In genomic region chr12:117017912-117018311, GRCm38 (mm10) we compare ENCODE assay signal across 20 mouse cellular contexts.
A peak's percentile ranks its signal among the peaks of the same experiment; 100 is the strongest.
DNase-seq lines count a peak whose midpoint lies in the region; ATAC-seq and TF ChIP-seq lines count a peak whose summit lies in the region.
"Had no signal": no experiment of that assay in that cellular context is flagged by ENCODE, and none has a peak within 500 bp of the region (broad histone marks: within the 10 kb centered on the region; RNA-seq: fewer than 3 reads in every experiment).

No protein-coding gene starts in this region.

- peak overlapping the region; percentile 69 for H3K27ac ChIP-seq in hindbrain, embryonic 10.5 days
- H3K27ac ChIP-seq in hindbrain, embryonic 11.5 days (ENCODE audit: low read depth, low read length): no peak overlapping the region
- H3K27ac ChIP-seq in testis, adult 2 months (ENCODE audit: control insufficient read depth, insufficient read depth, low read depth, low read length): no peak overlapping the region
- H3K27ac ChIP-seq: embryonic facial prominence, embryonic 12.5 days; midbrain, embryonic 12.5 days had no signal

- no peaks in the 10 kb centered on the region for H3K36me3 ChIP-seq in hindbrain, embryonic 10.5 days
- H3K36me3 ChIP-seq in hindbrain, embryonic 11.5 days (ENCODE audit: control insufficient read depth, insufficient read depth, low read length): no peaks in the 10 kb centered on the region
- no peaks in the 10 kb centered on the region for H3K36me3 ChIP-seq in testis, adult 2 months (ENCODE audit: control insufficient read depth, insufficient read depth, low read length)
- H3K36me3 ChIP-seq: embryonic facial prominence, embryonic 12.5 days; midbrain, embryonic 12.5 days had no signal

- H3K9me3 ChIP-seq in hindbrain, embryonic 10.5 days: no peaks in the 10 kb centered on the region
- H3K9me3 ChIP-seq in hindbrain, embryonic 11.5 days (ENCODE audit: control insufficient read depth, low read length): no peaks in the 10 kb centered on the region
- H3K9me3 ChIP-seq: embryonic facial prominence, embryonic 12.5 days; midbrain, embryonic 12.5 days had no signal

- no peak for ATAC-seq in hindbrain, embryonic 11.5 days (ENCODE audit: low FRiP score)
- peak; percentile 73 for ATAC-seq in megakaryocyte progenitor cell, adult 5-6 weeks (replicated peaks; ENCODE audit: poor library complexity)
- ATAC-seq: activated CD4-positive, CD25-positive, alpha-beta regulatory T cell, adult 4 months; Patski had no signal

- peaks cover 17% of the 10 kb centered on the region for H3K4me1 ChIP-seq in hindbrain, embryonic 10.5 days (replicated peaks)
- no peaks in the 10 kb centered on the region for H3K4me1 ChIP-seq in hindbrain, embryonic 11.5 days (replicated peaks; ENCODE audit: control insufficient read depth, insufficient read depth, low read length)
- H3K4me1 ChIP-seq in testis, adult 2 months (ENCODE audit: control insufficient read depth, insufficient read depth, low read length): no peaks in the 10 kb centered on the region
- H3K4me1 ChIP-seq in lung, adult 2 months (ENCODE audit: control insufficient read depth, insufficient read depth, low read length): no peaks in the 10 kb centered on the region
- H3K4me1 ChIP-seq: embryonic facial prominence, embryonic 12.5 days had no signal

- no peak for TF ChIP-seq POLR2A in testis, adult 2 months (IDR thresholded peaks at IDR 0.05; ENCODE audit: control insufficient read depth, low read depth, low read length)
- TF ChIP-seq POLR2A in lung, adult 2 months (IDR thresholded peaks at IDR 0.05; ENCODE audit: borderline replicate concordance, extremely low read depth, low read depth, low read length): no peak

- TF ChIP-seq CTCF in testis, adult 2 months (IDR thresholded peaks at IDR 0.05; ENCODE audit: control insufficient read depth, insufficient read depth, insufficient replicate concordance, low read depth, low read length): no peak
- TF ChIP-seq CTCF in lung, adult 2 months (IDR thresholded peaks at IDR 0.05; ENCODE audit: insufficient read depth, low read length): no peak

- H3K4me3 ChIP-seq in hindbrain, embryonic 10.5 days: no peak overlapping the region
- no peak overlapping the region for H3K4me3 ChIP-seq in hindbrain, embryonic 11.5 days (ENCODE audit: low read depth, low read length)
- H3K4me3 ChIP-seq in testis, adult 2 months (ENCODE audit: control insufficient read depth, low read depth, low read length): peak overlapping the region; percentile 10
- no peak overlapping the region for H3K4me3 ChIP-seq in lung, adult 2 months (replicated peaks; ENCODE audit: extremely low read depth, low read depth, low read length)
- H3K4me3 ChIP-seq: embryonic facial prominence, embryonic 12.5 days; midbrain, embryonic 12.5 days had no signal

- WGBS in hindbrain, embryonic 10.5 days: 33% methylated on average over 2 of the region's 2 CpGs
- 26% methylated on average over 2 of the region's 2 CpGs for WGBS in hindbrain, embryonic 11.5 days
- WGBS in lung, adult 2 months: 25% methylated on average over 2 of the region's 2 CpGs

- DNase-seq in hindbrain, embryonic 10.5 days (ENCODE audit: low spot score): no peak
- no peak for DNase-seq in hindbrain, embryonic 11.5 days (ENCODE audit: low spot score)
- no peak for DNase-seq in testis, postnatal 14 days (ENCODE audit: low spot score)
- DNase-seq in lung, adult 2 months: no peak
- no peak for DNase-seq in cerebellum, adult 11-12 months
- DNase-seq in ovary, adult 18-20 months (ENCODE audit: low spot score): no peak
- DNase-seq: adrenal gland, postnatal 25 days; cerebellum, adult 2 months; heart, adult 18-20 months; kidney, adult 8-10 months; kidney, postnatal 36 days; layer of hippocampus, adult 9-11 months; lung, postnatal 14 days; thymus, adult 2 months had no signal

- H3K9ac ChIP-seq in hindbrain, embryonic 11.5 days (ENCODE audit: low read depth, low read length): no peak overlapping the region
- H3K9ac ChIP-seq: embryonic facial prominence, embryonic 12.5 days; midbrain, embryonic 12.5 days had no signal

- no peak overlapping the region for H3K4me2 ChIP-seq in hindbrain, embryonic 11.5 days (replicated peaks; ENCODE audit: low read depth, low read length)
- H3K4me2 ChIP-seq: embryonic facial prominence, embryonic 12.5 days; midbrain, embryonic 12.5 days had no signal

- H3K27me3 ChIP-seq in hindbrain, embryonic 10.5 days (ENCODE audit: insufficient read depth, poor library complexity, severe bottlenecking): no peaks in the 10 kb centered on the region
- no peaks in the 10 kb centered on the region for H3K27me3 ChIP-seq in hindbrain, embryonic 11.5 days (ENCODE audit: control insufficient read depth, insufficient read depth, low read length)
- H3K27me3 ChIP-seq in testis, adult 2 months (ENCODE audit: control insufficient read depth, insufficient read depth, low read length): no peaks in the 10 kb centered on the region
- H3K27me3 ChIP-seq: embryonic facial prominence, embryonic 12.5 days; midbrain, embryonic 12.5 days; Patski had no signal
